Mouse (Mus musculus) liver, postnatal 0 days (tissue): ENCODE results near the gene Olfml3. TPM values are rescaled to one million over a fixed set of nuclear protein-coding genes. Genes with fewer than 3 reads are reported as not detected.

Experiments
- ATAC-seq: fragments of 200-750 bp; cut with Nextera tagmentation; 2 replicates; pipeline ENCODE4 v1.8.0; 2017; ENCODE audit warnings: mild to moderate bottlenecking, moderate library complexity
- DNase-seq: peaks from one replicate; pipeline ENCODE4 v3.0.0-alpha.2; 2016
- H3K27ac ChIP-seq: fragments of 300-500 bp; sonication (generic); 2 replicates; pipeline ENCODE4 v1.5.1; 2014; ENCODE audit warnings: antibody characterized with exemption, moderate library complexity, mild to moderate bottlenecking, low read depth
- H3K27me3 ChIP-seq: fragments of 300-500 bp; sonication (generic); 2 replicates; pipeline ENCODE4 v1.6.1; 2014; ENCODE audit warnings: low read length, control low read depth, mixed read lengths; ENCODE audit not compliant: insufficient read depth
- H3K36me3 ChIP-seq: fragments of 300-500 bp; sonication (generic); replicated peaks from 2 replicates; pipeline ENCODE4 v1.6.1; 2014; ENCODE audit warnings: mild to moderate bottlenecking, control low read depth, low read length, moderate library complexity, mixed read lengths; ENCODE audit not compliant: insufficient read depth
- H3K4me1 ChIP-seq: fragments of 300-500 bp; sonication (generic); 2 replicates; pipeline ENCODE4 v1.6.1; 2014; ENCODE audit warnings: antibody characterized with exemption, mild to moderate bottlenecking, control low read depth; ENCODE audit not compliant: insufficient read depth
- H3K4me2 ChIP-seq: fragments of 300-500 bp; sonication (generic); 2 replicates; pipeline ENCODE4 v1.6.1; 2014; ENCODE audit warnings: low read depth, mild to moderate bottlenecking, low read length, moderate library complexity, mixed read lengths
- H3K4me3 ChIP-seq: fragments of 300-500 bp; sonication (generic); 2 replicates; pipeline ENCODE4 v1.5.1; 2014; ENCODE audit warnings: low read depth, low read length
- H3K9ac ChIP-seq: fragments of 300-500 bp; sonication (generic); replicated peaks from 2 replicates; pipeline ENCODE4 v1.6.1; 2014; ENCODE audit warnings: mild to moderate bottlenecking, moderate library complexity
- H3K9me3 ChIP-seq: fragments of 300-500 bp; sonication (generic); 2 replicates; pipeline ENCODE4 v1.6.1; 2016; ENCODE audit warnings: mild to moderate bottlenecking, control low read depth, low read length, mixed read lengths
- CTCF ChIP-seq: sonication (generic); IDR thresholded peaks from 2 replicates; pipeline ENCODE4 v1.5.1; 2016; ENCODE audit warnings: antibody characterized with exemption, low read depth
- EP300 ChIP-seq: IDR thresholded peaks from 2 replicates; pipeline ENCODE4 v1.6.1; 2016; ENCODE audit warnings: antibody characterized with exemption, low read depth, mild to moderate bottlenecking
- WGBS: fragments of 180-500 bp; shearing (Covaris S2); extraction: QIAGEN DNeasy Blood & Tissue Kit; methylation state at CpG from one replicate; pipeline ENCODE4 v1.1.7; 2014; ENCODE audit not compliant: insufficient replicate concordance; 5-methylcytosine and 5-hydroxymethylcytosine counted together
- polyA plus RNA-seq: library from polyadenylated mRNA; unstranded; fragments of >200 nt; fragmentation: Nextera tagmentation; extraction: Ambion mirVana; gene quantifications from 2 replicates; pipeline ENCODE4 v1.2.1, GENCODE M21; 2015

Olfml3 gene
- polyA plus RNA-seq, 1 experiment from 2014 or later = 2.6 TPM

- Histone ChIP-seq H3K4me2 (no peak overlapping the region), H3K27ac (0 out of 2 replicates have a peak overlapping the region, but pooled peaks have one; percentile 32), H3K27me3 (no peaks in the 10 kb centered on the region), H3K36me3 (peaks cover 91% of the 10 kb centered on the region), H3K4me3 (no peak overlapping the region), H3K4me1 (no peaks in the 10 kb centered on the region), H3K9me3 (no peaks in the 10 kb centered on the region), H3K9ac (no peak overlapping the region)
- WGBS = 87% methylated on average over 14 of the region's 14 CpGs
- no peak for ATAC-seq
- no peak for DNase-seq
- TF ChIP-seq CTCF (no peak), EP300 (no peak)
These were observed 7.4 kb upstream of the Olfml3 start for GRCm38 (mm10) chr3:103745001-103745770.

GRCm38 (mm10) chr3:103743208-103743607 is 5.4 kb upstream of the Olfml3 start:
- no peak for ATAC-seq
- Histone ChIP-seq H3K4me1 (no peaks in the 10 kb centered on the region), H3K27ac (no peak overlapping the region), H3K4me3 (no peak overlapping the region), H3K9ac (no peak overlapping the region), H3K27me3 (no peaks in the 10 kb centered on the region), H3K4me2 (no peak overlapping the region), H3K9me3 (no peaks in the 10 kb centered on the region), H3K36me3 (peaks cover 72% of the 10 kb centered on the region)
- WGBS = 84% methylated on average over 6 of the region's 6 CpGs
- TF ChIP-seq EP300 (no peak), CTCF (no peak)
- DNase-seq = no peak

- DNase-seq = no peak
- TF ChIP-seq CTCF = no peak
- TF ChIP-seq EP300 = no peak
- no peak overlapping the region for H3K27ac ChIP-seq
- no peak overlapping the region for H3K9ac ChIP-seq
- H3K36me3 ChIP-seq = peaks cover 53% of the 10 kb centered on the region
- peaks cover 4% of the 10 kb centered on the region; the same call in 1 of the 2 replicates for H3K4me1 ChIP-seq
- H3K9me3 ChIP-seq = no peaks in the 10 kb centered on the region
- no peak for ATAC-seq
- no peak overlapping the region for H3K4me2 ChIP-seq
- H3K4me3 ChIP-seq = no peak overlapping the region
- no peaks in the 10 kb centered on the region for H3K27me3 ChIP-seq
- WGBS = 69% methylated on average over 5 of the region's 5 CpGs
These were observed 2.5 kb upstream of the Olfml3 start for GRCm38 (mm10) chr3:103740342-103740741.

- Histone ChIP-seq H3K9ac (no peak within 1 kb of the TSS; the same call in 1 of the 2 replicates), H3K36me3 (peaks cover 43% of the 10 kb centered on the region)
- 97% methylated on average over 1 of the region's 1 CpGs for WGBS
These were observed 1.5 kb upstream of the Olfml3 start, which contains the start of gene Gm10964 for GRCm38 (mm10) chr3:103739329-103739728. TSS of gene Gm10964 (plus strand) at chr3:103739366.

GRCm38 (mm10) chr3:103737061-103737754 is 593 bp downstream of the Olfml3 start:
- Histone ChIP-seq H3K27ac (peak overlapping the region; percentile 60), H3K9ac (peak overlapping the region; percentile 30; the same call in 1 of the 2 replicates)

More at GRCm38 (mm10) chr3:103739329-103739728, 1.5 kb upstream of the Olfml3 start, which contains the start of gene Gm10964:
- peak within 1 kb of the TSS; percentile 28 for H3K4me3 ChIP-seq
- no peak for TF ChIP-seq CTCF
- TF ChIP-seq EP300 = no peak
- H3K27me3 ChIP-seq = no peaks in the 10 kb centered on the region
- peak within 1 kb of the TSS; percentile 74 for H3K4me2 ChIP-seq
- H3K9me3 ChIP-seq = no peaks in the 10 kb centered on the region
- ATAC-seq (no peak), DNase-seq (no peak)
- H3K27ac ChIP-seq = 0 out of 2 replicates have a peak within 1 kb of the TSS, but pooled peaks have one; percentile 60
- peaks cover 11% of the 10 kb centered on the region for H3K4me1 ChIP-seq

More at GRCm38 (mm10) chr3:103737061-103737754, 593 bp downstream of the Olfml3 start:
- Histone ChIP-seq H3K4me2 (peak overlapping the region; percentile 74), H3K4me3 (peak overlapping the region; percentile 28), H3K36me3 (peaks cover 26% of the 10 kb centered on the region), H3K9me3 (no peaks in the 10 kb centered on the region), H3K4me1 (peaks cover 11% of the 10 kb centered on the region), H3K27me3 (no peaks in the 10 kb centered on the region)
- ATAC-seq (no peak), DNase-seq (peak; percentile 35)
- no peak for TF ChIP-seq CTCF
- WGBS = 69% methylated on average over 16 of the region's 16 CpGs
